Mouse (Mus musculus) erythroblast, embryonic 14.5 days (primary cell): ENCODE measurements around the gene Prcd.

ENCODE experiments used
- GATA1 ChIP-seq: IDR thresholded peaks from 2 replicates; pipeline ENCODE4 v1.6.1; 2012; ENCODE audit warnings: low read length, inconsistent platforms, mixed read lengths
- TAL1 ChIP-seq: IDR thresholded peaks from 3 replicates; pipeline ENCODE4 v1.6.1; 2012; ENCODE audit warnings: low read length, inconsistent platforms, mixed read lengths

DNA sequence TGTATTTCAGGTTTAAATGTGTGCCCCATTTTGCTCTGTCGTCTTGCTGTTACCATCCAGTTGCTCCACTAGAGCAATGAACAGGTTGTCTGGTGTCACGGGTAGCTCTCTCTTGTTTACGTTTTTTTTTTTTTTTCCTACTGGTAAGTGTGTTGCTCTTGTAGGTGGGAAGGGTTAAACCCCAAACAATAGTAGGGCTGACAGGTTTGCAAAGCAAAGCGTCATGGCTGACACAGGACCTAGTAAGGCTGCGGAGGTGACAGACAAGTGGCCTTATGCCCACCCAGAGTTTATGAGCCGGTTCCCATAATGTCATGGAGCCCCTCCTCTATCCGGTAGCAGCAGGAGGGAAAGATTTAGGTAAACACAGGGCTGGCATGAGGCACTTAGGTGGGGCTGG lies 53.0 kb downstream of the Prcd start:
- TF ChIP-seq GATA1 (no peak), TAL1 (no peak)
